Mouse (Mus musculus): ENCODE measurements around the gene Grpel1. TPM values are rescaled to one million over a fixed set of nuclear protein-coding genes. Genes with fewer than 3 reads are reported as not detected.

The Grpel1 gene
- polyA plus RNA-seq, 1 experiment from 2014 or later: 48.2 TPM

DNA sequence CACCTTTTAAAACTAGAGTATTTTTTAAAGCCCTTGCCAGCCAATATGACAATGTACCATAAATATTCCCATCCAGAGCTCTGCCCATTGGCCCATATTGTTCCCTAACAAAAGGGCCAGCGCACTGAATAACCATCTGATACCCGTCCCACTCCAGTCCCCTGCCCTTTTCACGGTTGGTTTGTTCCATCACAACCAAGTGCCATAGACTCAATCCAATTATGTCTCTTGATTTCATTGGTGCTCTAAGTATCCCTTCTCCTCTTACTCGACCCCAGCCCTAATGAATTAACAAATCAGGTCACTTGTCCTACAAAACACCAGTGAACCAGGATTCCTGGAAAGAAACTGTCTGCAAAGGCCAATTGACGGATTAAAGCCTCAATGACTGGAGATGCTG is 1.4 kb upstream of the Grpel1 start:
- ATAC-seq (ENCODE audit: low FRiP score, low read depth): no peak
- Histone ChIP-seq H3K36me3 (0 out of 2 replicates have a peak, but pooled peaks cover 5% of the 10 kb centered on the region), H3K27ac (no peak overlapping the region), H3K9ac (no peak overlapping the region), H3K9me3 (no peaks in the 10 kb centered on the region), H3K4me3 (no peak overlapping the region), H3K4me1 (peaks cover 14% of the 10 kb centered on the region), H3K4me2 (replicated peaks) (no peak overlapping the region), H3K27me3 (replicated peaks) (no peaks in the 10 kb centered on the region)
- WGBS: 26% methylated on average over 5 of the region's 5 CpGs

DNA sequence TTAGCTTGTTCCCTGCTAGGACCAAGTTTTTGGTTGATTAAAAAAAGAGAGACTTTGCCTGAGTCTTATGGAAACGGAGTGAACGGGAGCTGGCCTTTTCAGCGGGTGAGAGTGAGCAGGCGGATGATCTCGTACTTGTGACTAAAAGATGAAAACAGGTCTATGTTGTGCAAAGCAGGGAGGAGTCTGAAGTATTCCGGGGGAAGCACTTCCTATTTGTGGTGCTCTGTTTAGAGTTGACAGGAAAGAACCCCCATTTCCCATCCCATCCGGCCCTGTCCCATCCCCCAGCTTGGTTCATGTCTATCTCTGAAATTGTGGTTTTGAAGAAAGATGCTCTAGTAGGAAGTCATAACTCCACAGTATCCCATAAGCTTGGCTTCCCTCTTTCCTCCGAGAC is 1.1 kb downstream of the Grpel1 start:
- peaks cover 14% of the 10 kb centered on the region for H3K4me1 ChIP-seq
- H3K9ac ChIP-seq: peak overlapping the region; percentile 78
- no peaks in the 10 kb centered on the region for H3K27me3 ChIP-seq (replicated peaks)
- no peak overlapping the region for H3K27ac ChIP-seq
- WGBS: 34% methylated on average over 8 of the region's 8 CpGs
- peaks cover 26% of the 10 kb centered on the region for H3K36me3 ChIP-seq
- ATAC-seq (ENCODE audit: low FRiP score, low read depth): no peak
- no peaks in the 10 kb centered on the region for H3K9me3 ChIP-seq
- H3K4me3 ChIP-seq: peak overlapping the region; percentile 92
- peak overlapping the region; percentile 99 for H3K4me2 ChIP-seq (replicated peaks)

DNA sequence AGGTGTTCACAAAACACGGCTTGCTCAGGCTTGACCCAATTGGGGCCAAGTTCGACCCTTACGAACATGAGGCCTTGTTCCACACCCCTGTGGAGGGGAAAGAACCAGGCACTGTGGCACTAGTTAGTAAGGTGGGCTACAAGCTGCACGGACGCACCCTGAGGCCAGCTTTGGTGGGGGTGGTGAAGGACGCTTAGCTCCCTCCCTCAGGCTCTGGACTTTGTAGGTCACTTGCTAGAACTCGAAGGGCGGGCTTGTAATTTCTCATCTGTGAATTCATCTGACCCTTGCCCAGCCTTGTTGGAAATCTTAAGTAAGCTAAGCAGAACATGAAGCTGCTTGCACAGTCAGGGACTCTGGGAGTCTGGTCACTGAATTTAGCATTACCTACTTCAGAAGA is 6.4 kb downstream of the Grpel1 start:
- H3K27ac ChIP-seq: no peak overlapping the region
- no peak overlapping the region for H3K4me2 ChIP-seq (replicated peaks)
- no peaks in the 10 kb centered on the region for H3K9me3 ChIP-seq
- H3K4me1 ChIP-seq: peaks cover under 1% of the 10 kb centered on the region; the same call in 1 of the 2 replicates
- no peak for ATAC-seq (ENCODE audit: low FRiP score, low read depth)
- peaks cover 61% of the 10 kb centered on the region for H3K36me3 ChIP-seq
- H3K4me3 ChIP-seq: no peak overlapping the region
- WGBS: 95% methylated on average over 8 of the region's 8 CpGs
- no peaks in the 10 kb centered on the region for H3K27me3 ChIP-seq (replicated peaks)
- no peak overlapping the region for H3K9ac ChIP-seq

- Histone ChIP-seq H3K9ac (no peak overlapping the region), H3K9me3 (no peaks in the 10 kb centered on the region), H3K27me3 (replicated peaks) (no peaks in the 10 kb centered on the region), H3K27ac (no peak overlapping the region), H3K4me2 (replicated peaks) (no peak overlapping the region), H3K4me1 (no peaks in the 10 kb centered on the region), H3K36me3 (peaks cover 63% of the 10 kb centered on the region), H3K4me3 (no peak overlapping the region)
- 88% methylated on average over 4 of the region's 4 CpGs for WGBS
- no peak for ATAC-seq (ENCODE audit: low FRiP score, low read depth)
Observed at GRCm38 (mm10) chr5:36472876-36473655, 8.3 kb downstream of the Grpel1 start.

DNA sequence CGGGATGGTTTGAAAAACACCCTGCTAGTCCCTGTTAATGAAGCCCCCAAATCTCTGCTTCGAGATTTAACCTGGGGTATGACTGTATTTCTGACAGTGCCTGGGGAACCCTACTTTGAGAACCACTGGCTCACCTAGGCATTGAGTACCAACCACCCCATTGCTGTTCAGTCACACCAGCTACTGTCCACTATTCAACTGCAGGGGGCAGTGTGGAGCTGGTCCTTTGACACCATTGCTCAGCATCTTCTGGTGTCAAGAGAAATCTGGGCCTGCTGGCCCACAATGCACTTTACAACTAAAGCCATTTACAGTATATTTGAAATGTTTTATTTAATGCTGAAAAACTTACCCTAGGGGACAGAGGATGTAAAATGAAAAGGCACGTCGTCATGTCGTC is 9.5 kb downstream of the Grpel1 start:
- no peaks in the 10 kb centered on the region for H3K4me1 ChIP-seq
- H3K4me3 ChIP-seq: no peak overlapping the region
- H3K9ac ChIP-seq: no peak overlapping the region
- H3K27me3 ChIP-seq (replicated peaks): no peaks in the 10 kb centered on the region
- ATAC-seq (ENCODE audit: low FRiP score, low read depth): no peak
- H3K27ac ChIP-seq: no peak overlapping the region
- no peaks in the 10 kb centered on the region for H3K9me3 ChIP-seq
- H3K36me3 ChIP-seq: peaks cover 57% of the 10 kb centered on the region
- H3K4me2 ChIP-seq (replicated peaks): no peak overlapping the region
- 85% methylated on average over 5 of the region's 5 CpGs for WGBS

- H3K27ac ChIP-seq: no peak overlapping the region
- 91% methylated on average over 3 of the region's 3 CpGs for WGBS
- ATAC-seq (ENCODE audit: low FRiP score, low read depth): no peak
- H3K27me3 ChIP-seq (replicated peaks): no peaks in the 10 kb centered on the region
- no peak overlapping the region for H3K9ac ChIP-seq
- H3K4me2 ChIP-seq (replicated peaks): no peak overlapping the region
- no peak overlapping the region for H3K4me3 ChIP-seq
- peaks cover 25% of the 10 kb centered on the region for H3K36me3 ChIP-seq
- H3K9me3 ChIP-seq: no peaks in the 10 kb centered on the region
- H3K4me1 ChIP-seq: peaks cover 14% of the 10 kb centered on the region
Observed at GRCm38 (mm10) chr5:36477486-36477885, 12.7 kb downstream of the Grpel1 start.

GRCm38 (mm10) chr5:36478540-36479420 is 14.0 kb downstream of the Grpel1 start:
- Histone ChIP-seq H3K4me1 (peaks cover 25% of the 10 kb centered on the region), H3K9me3 (no peaks in the 10 kb centered on the region), H3K4me2 (replicated peaks) (no peak overlapping the region), H3K4me3 (no peak overlapping the region), H3K27me3 (replicated peaks) (no peaks in the 10 kb centered on the region), H3K36me3 (peaks cover 15% of the 10 kb centered on the region; the same call in 1 of the 2 replicates), H3K9ac (no peak overlapping the region), H3K27ac (no peak overlapping the region)
- 91% methylated on average over 6 of the region's 6 CpGs for WGBS
- no peak for ATAC-seq (ENCODE audit: low FRiP score, low read depth)

GRCm38 (mm10) chr5:36479735-36480134 is 14.9 kb downstream of the Grpel1 start:
- no peak overlapping the region for H3K27ac ChIP-seq
- no peak overlapping the region for H3K9ac ChIP-seq
- H3K4me1 ChIP-seq: peaks cover 26% of the 10 kb centered on the region
- WGBS: 77% methylated on average over 2 of the region's 2 CpGs
- no peak overlapping the region for H3K4me2 ChIP-seq (replicated peaks)
- ATAC-seq (ENCODE audit: low FRiP score, low read depth): no peak
- no peak overlapping the region for H3K4me3 ChIP-seq
- peaks cover 15% of the 10 kb centered on the region; the same call in 1 of the 2 replicates for H3K36me3 ChIP-seq
- no peaks in the 10 kb centered on the region for H3K27me3 ChIP-seq (replicated peaks)
- H3K9me3 ChIP-seq: no peaks in the 10 kb centered on the region

DNA sequence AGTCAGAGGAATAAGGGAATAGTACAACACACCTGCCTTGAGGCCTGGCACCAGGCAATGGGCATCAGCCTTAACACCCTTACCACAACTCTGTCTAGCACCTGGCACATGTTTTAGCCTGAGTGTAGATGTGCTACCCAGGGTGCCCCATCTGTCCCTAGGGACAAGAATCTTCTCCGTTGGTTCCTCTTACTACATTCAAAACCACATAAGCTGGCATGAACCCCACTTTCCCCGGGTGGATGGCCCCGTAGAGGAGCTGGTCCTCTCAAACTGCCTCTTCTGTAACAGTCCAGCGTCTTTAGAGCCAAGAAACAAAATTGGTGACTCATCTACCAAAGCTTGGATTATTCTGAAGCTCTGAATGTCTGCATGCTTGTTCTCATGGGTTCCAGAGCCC is 15.6 kb downstream of the Grpel1 start:
- H3K4me2 ChIP-seq (replicated peaks): no peak overlapping the region
- peaks cover 33% of the 10 kb centered on the region for H3K4me1 ChIP-seq
- no peak overlapping the region for H3K9ac ChIP-seq
- H3K9me3 ChIP-seq: no peaks in the 10 kb centered on the region
- ATAC-seq (ENCODE audit: low FRiP score, low read depth): no peak
- no peak overlapping the region for H3K27ac ChIP-seq
- 91% methylated on average over 4 of the region's 4 CpGs for WGBS
- H3K27me3 ChIP-seq (replicated peaks): no peaks in the 10 kb centered on the region; the same call in 1 of the 2 replicates
- peaks cover 11% of the 10 kb centered on the region; the same call in 1 of the 2 replicates for H3K36me3 ChIP-seq
- no peak overlapping the region for H3K4me3 ChIP-seq

DNA sequence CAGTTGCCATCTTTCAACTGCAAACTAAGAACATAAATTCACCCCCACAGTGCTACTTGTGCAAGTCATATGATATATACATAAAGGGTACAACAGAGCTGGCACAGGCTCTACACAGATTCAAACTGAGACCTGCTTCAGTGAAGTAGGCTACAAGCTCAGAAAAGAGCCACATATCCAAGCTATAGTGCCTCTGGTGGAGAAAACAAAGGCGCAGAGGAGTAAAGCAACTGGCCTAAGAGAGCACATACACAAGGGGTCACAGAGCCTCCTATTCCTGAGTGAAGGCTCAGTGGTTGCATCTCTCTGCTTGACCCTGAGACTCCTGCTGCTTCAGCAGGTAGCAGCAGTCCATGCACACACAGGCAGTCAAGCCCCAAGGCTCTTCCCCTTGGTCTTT is 16.3 kb downstream of the Grpel1 start:
- WGBS: 70% methylated on average over 1 of the region's 1 CpGs
- no peaks in the 10 kb centered on the region; the same call in 1 of the 2 replicates for H3K27me3 ChIP-seq (replicated peaks)
- H3K9ac ChIP-seq: no peak overlapping the region
- ATAC-seq (ENCODE audit: low FRiP score, low read depth): no peak
- peaks cover 6% of the 10 kb centered on the region; the same call in 1 of the 2 replicates for H3K36me3 ChIP-seq
- H3K27ac ChIP-seq: no peak overlapping the region
- no peaks in the 10 kb centered on the region for H3K9me3 ChIP-seq
- H3K4me2 ChIP-seq (replicated peaks): no peak overlapping the region
- peaks cover 36% of the 10 kb centered on the region for H3K4me1 ChIP-seq
- H3K4me3 ChIP-seq: no peak overlapping the region

- Histone ChIP-seq H3K36me3 (no peaks in the 10 kb centered on the region), H3K4me2 (replicated peaks) (peak overlapping the region; percentile 96), H3K27ac (peak overlapping the region; percentile 42; the same call in 1 of the 2 replicates), H3K4me1 (peaks cover 36% of the 10 kb centered on the region), H3K4me3 (peak overlapping the region; percentile 92), H3K27me3 (replicated peaks) (no peaks in the 10 kb centered on the region; the same call in 1 of the 2 replicates), H3K9me3 (no peaks in the 10 kb centered on the region), H3K9ac (peak overlapping the region; percentile 91)
- ATAC-seq (ENCODE audit: low FRiP score, low read depth): peak; percentile 18
- WGBS: 1% methylated on average over 55 of the region's 58 CpGs
Observed at GRCm38 (mm10) chr5:36483203-36484101, 18.7 kb downstream of the Grpel1 start.

Measured in neural tube, embryonic 12.5 days (tissue).